In genomic region chr17:10617656-10618055, GRCm38 (mm10) we compare ENCODE assay signal across 17 mouse cellular contexts.
DNase-seq lines count a peak whose midpoint lies in the region; ATAC-seq and TF ChIP-seq lines count a peak whose summit lies in the region.
"Had no signal": no experiment of that assay in that cellular context is flagged by ENCODE, and none has a peak within 500 bp of the region (broad histone marks: within the 10 kb centered on the region; RNA-seq: fewer than 3 reads in every experiment).

No protein-coding gene starts in this region.

- 64% methylated on average over 4 of the region's 4 CpGs for WGBS in intestine, embryonic 14.5 days
- 66% methylated on average over 4 of the region's 4 CpGs for whole genome bisulfite sequencing in intestine, postnatal 0 days
- 64% methylated on average over 4 of the region's 4 CpGs for WGBS in neural tube, embryonic 15.5 days

- no peak overlapping the region for H3K4me2 ChIP-seq in intestine, embryonic 14.5 days (ENCODE audit: low read length)
- H3K4me2 ChIP-seq in intestine, postnatal 0 days (replicated peaks; ENCODE audit: low read depth), result no peak overlapping the region
- H3K4me2 ChIP-seq in neural tube, embryonic 15.5 days, result no peak overlapping the region
- H3K4me2 ChIP-seq: forebrain, embryonic 13.5 days; heart, embryonic 11.5 days; intestine, embryonic 15.5 days; lung, embryonic 14.5 days; midbrain, embryonic 12.5 days had no signal

- ATAC-seq in intestine, embryonic 14.5 days (replicated peaks; ENCODE audit: low FRiP score, low TSS enrichment, low read depth), result no peak
- ATAC-seq in intestine, postnatal 0 days, result no peak
- no peak for ATAC-seq in neural tube, embryonic 15.5 days (ENCODE audit: low FRiP score)
- ATAC-seq: forebrain, embryonic 13.5 days; intestine, embryonic 15.5 days; Patski had no signal

- no peak overlapping the region for H3K9ac ChIP-seq in intestine, embryonic 14.5 days (ENCODE audit: low read length)
- H3K9ac ChIP-seq in intestine, postnatal 0 days (ENCODE audit: low read depth, low read length), result no peak overlapping the region
- H3K9ac ChIP-seq in neural tube, embryonic 15.5 days (replicated peaks), result no peak overlapping the region
- H3K9ac ChIP-seq: forebrain, embryonic 13.5 days; intestine, embryonic 15.5 days; lung, embryonic 14.5 days; midbrain, embryonic 12.5 days had no signal

- H3K27ac ChIP-seq in intestine, embryonic 14.5 days (ENCODE audit: low read depth), result no peak overlapping the region
- no peak overlapping the region for H3K27ac ChIP-seq in intestine, postnatal 0 days (ENCODE audit: low read depth, low read length)
- H3K27ac ChIP-seq in neural tube, embryonic 15.5 days (replicated peaks), result peak overlapping the region; percentile 45
- H3K27ac ChIP-seq: forebrain, embryonic 13.5 days; intestine, embryonic 15.5 days; midbrain, embryonic 12.5 days; stomach, postnatal 0 days had no signal

- no peak for TF ChIP-seq CTCF in intestine, postnatal 0 days (IDR thresholded peaks at IDR 0.05; ENCODE audit: low read depth)

- no peaks in the 10 kb centered on the region for H3K4me1 ChIP-seq in intestine, embryonic 14.5 days (replicated peaks; ENCODE audit: control insufficient read depth, insufficient read depth, low read length)
- H3K4me1 ChIP-seq in intestine, postnatal 0 days (replicated peaks; ENCODE audit: control insufficient read depth, insufficient read depth, low read length), result no peaks in the 10 kb centered on the region
- H3K4me1 ChIP-seq in neural tube, embryonic 15.5 days, result peaks cover 11% of the 10 kb centered on the region; the same call in 1 of the 2 replicates
- H3K4me1 ChIP-seq: intestine, embryonic 15.5 days; midbrain, embryonic 12.5 days had no signal

- H3K36me3 ChIP-seq in intestine, embryonic 14.5 days (ENCODE audit: control insufficient read depth, insufficient read depth, low read length), result no peaks in the 10 kb centered on the region
- H3K36me3 ChIP-seq in intestine, postnatal 0 days (ENCODE audit: control insufficient read depth, insufficient read depth), result no peaks in the 10 kb centered on the region
- no peaks in the 10 kb centered on the region for H3K36me3 ChIP-seq in neural tube, embryonic 15.5 days
- H3K36me3 ChIP-seq: intestine, embryonic 15.5 days; midbrain, embryonic 12.5 days had no signal

- H3K27me3 ChIP-seq in intestine, embryonic 14.5 days (replicated peaks; ENCODE audit: control insufficient read depth, insufficient read depth, low read length), result no peaks in the 10 kb centered on the region
- no peaks in the 10 kb centered on the region for H3K27me3 ChIP-seq in intestine, postnatal 0 days (replicated peaks; ENCODE audit: control insufficient read depth, insufficient read depth, low read length)
- no peaks in the 10 kb centered on the region for H3K27me3 ChIP-seq in neural tube, embryonic 15.5 days (replicated peaks)
- H3K27me3 ChIP-seq: forebrain, embryonic 13.5 days; intestine, embryonic 15.5 days; midbrain, embryonic 12.5 days; Patski had no signal

- H3K4me3 ChIP-seq in intestine, embryonic 14.5 days (ENCODE audit: low read depth, low read length), result no peak overlapping the region
- H3K4me3 ChIP-seq in intestine, postnatal 0 days (ENCODE audit: low read depth, low read length), result no peak overlapping the region
- no peak overlapping the region for H3K4me3 ChIP-seq in neural tube, embryonic 15.5 days (replicated peaks)
- H3K4me3 ChIP-seq: forebrain, embryonic 13.5 days; intestine, embryonic 15.5 days; midbrain, embryonic 12.5 days had no signal

- DNase-seq in intestine, embryonic 14.5 days (ENCODE audit: low spot score), result peak; percentile 10
- DNase-seq in neural tube, embryonic 10.5 days (ENCODE audit: extremely low spot score, low spot score), result no peak
- DNase-seq in cerebellum, adult 9-10 months, result peak; percentile 75
- DNase-seq in thymus, postnatal 25 days, result no peak
- DNase-seq in urinary bladder, postnatal 25 days (ENCODE audit: low spot score), result no peak
- DNase-seq: gastrocnemius, postnatal 36 days; heart, postnatal 14 days; lung, embryonic 14.5 days; lung, postnatal 4 days had no signal

- no peaks in the 10 kb centered on the region for H3K9me3 ChIP-seq in intestine, embryonic 14.5 days (ENCODE audit: control insufficient read depth, low read length)
- no peaks in the 10 kb centered on the region for H3K9me3 ChIP-seq in intestine, postnatal 0 days (ENCODE audit: control insufficient read depth)
- no peaks in the 10 kb centered on the region for H3K9me3 ChIP-seq in neural tube, embryonic 15.5 days (replicated peaks)
- H3K9me3 ChIP-seq: forebrain, embryonic 13.5 days; intestine, embryonic 15.5 days; midbrain, embryonic 12.5 days had no signal

Comparison
In these comparisons a context has a peak if more than half of its experiments do, and no peak if none do; other contexts are left out.
1. DNase-seq: peak in intestine, embryonic 14.5 days (single experiment) and cerebellum, adult 9-10 months (single experiment); none in neural tube, embryonic 10.5 days (single experiment), thymus, postnatal 25 days (single experiment) and urinary bladder, postnatal 25 days (single experiment).